Mouse (Mus musculus) E14TG2a.4 (cell line): ENCODE data around the gene Kif21b.

Experiments
- CTCF ChIP-seq: conservative IDR thresholded peaks from 2 replicates; pipeline ENCODE4 v1.5.1; 2014; ENCODE audit warnings: low read length
- NANOG ChIP-seq: IDR thresholded peaks from 2 replicates; pipeline ENCODE4 v1.6.1; 2014; ENCODE audit warnings: borderline replicate concordance, low read length, mixed read lengths

DNA sequence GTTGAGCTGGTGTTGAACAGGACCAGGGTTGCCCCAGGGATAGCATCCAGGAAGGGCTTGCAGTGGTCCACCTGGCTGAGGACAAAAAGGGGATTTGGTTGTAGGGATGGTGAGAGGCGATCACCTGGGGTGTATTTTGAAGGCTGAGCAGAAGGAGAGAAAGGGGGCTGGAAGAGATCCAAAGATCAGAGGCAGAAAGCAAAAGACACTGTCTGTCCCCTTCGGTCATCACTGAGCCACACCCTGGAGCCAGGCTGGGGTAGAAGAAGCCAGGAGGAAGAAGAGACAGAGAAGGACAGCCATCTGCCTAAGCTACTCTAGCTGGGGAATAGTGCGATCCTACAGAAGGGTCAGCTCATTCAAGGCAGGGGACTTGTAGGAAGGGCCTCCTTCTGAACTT is 28.6 kb upstream of the Kif21b start:
- TF ChIP-seq CTCF (no peak), NANOG (no peak)
